Mouse (Mus musculus) CD4-positive naive resting alpha-beta T cell, adult 57 days (primary cell): ENCODE data around the gene Prm3. TPM values are rescaled to one million over a fixed set of nuclear protein-coding genes. Genes with fewer than 3 reads are reported as not detected.

Experiments used
- total RNA-seq: library from RNA; stranded (reverse); gene quantifications from one replicate; pipeline ENCODE4 v1.2.4, GENCODE M21; 2023

Gene Prm3
- not detected for total RNA-seq

DNA sequence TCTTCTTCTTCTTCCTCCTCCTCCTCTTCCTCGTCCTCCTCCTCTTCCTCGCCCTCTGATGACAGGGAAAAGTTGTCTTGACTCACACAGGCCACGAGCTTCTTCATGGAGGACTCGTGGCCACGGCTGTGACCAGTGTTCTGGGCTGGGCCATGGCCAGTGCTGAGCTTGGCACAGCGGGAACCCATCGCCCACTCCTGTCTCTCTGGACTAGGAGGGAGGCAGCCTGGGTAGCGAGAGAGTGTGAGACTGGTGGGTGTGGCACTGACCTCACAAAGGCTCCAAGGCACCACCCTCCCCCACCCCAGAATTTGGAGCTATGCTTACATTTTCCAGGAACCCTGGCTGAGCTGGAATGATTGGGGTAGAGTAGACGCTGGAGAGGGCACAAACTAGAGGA, at the start of gene Prm3:
Prm3 (minus strand) TSS at position 213 of the 400 bp plus-strand sequence.

DNA sequence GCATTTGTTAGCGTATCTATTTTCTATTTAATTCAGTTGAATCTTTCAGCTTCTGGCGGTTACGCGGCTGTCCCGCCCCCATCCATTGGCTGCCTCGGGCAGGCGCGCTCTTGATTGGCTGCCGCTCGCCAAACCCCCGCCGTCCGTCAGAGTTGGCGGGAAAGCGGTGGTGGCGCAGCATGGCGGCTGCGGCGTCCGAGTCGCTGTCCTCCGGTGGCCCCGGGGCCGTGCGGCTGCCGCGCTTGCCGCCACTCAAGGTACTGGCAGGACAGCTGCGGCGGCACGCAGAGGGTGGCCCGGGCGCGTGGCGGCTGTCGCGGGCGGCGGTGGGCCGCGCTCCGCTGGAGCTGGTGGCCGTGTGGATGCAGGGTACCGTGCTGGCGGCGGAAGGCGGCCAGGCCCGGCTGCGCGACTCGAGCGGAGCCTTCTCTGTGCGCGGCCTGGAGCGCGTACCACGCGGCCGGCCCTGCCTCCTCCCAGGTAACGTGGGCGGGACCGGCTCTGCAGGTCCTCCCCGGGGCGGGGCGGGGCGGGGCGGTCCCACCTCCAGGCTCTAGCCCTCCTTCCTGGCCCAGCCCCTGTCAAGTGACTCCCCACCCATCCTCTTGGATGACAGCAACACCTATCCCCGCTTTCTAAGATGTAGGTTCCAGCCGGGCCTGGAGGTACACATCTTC, 44.3 kb upstream of the Prm3 start, which contains the start of gene Rmi2:
Rmi2 (plus strand) TSS at position 149 of the 677 bp plus-strand sequence.

DNA sequence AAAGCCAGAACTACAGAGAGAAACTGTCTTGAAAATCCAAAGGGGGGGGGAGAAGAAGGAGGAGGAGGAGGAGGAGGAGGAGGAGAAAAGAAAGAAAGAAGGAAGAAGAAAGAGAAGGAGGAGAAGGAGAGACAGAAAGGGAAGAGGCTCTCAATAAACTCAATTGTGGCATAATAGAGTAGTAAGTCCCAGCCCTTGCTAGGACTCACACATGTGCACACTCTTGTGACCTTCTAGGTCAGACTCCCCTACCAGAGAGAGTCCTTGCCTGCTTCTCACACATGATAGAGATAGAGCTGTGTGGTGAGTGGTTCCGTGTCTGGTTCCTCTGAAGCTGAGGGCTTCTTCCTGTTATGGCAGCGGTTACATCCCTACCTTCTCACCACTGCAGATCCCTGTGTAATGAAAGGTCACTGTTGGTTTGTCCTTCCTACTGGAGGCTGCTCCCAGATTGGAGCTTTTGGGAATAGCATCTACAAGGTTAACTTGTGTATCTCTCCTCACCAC, 22.2 kb upstream of the Prm3 start, which contains the start of gene Gm11172:
Gm11172 (plus strand) TSS at position 51 of the 507 bp plus-strand sequence.

DNA sequence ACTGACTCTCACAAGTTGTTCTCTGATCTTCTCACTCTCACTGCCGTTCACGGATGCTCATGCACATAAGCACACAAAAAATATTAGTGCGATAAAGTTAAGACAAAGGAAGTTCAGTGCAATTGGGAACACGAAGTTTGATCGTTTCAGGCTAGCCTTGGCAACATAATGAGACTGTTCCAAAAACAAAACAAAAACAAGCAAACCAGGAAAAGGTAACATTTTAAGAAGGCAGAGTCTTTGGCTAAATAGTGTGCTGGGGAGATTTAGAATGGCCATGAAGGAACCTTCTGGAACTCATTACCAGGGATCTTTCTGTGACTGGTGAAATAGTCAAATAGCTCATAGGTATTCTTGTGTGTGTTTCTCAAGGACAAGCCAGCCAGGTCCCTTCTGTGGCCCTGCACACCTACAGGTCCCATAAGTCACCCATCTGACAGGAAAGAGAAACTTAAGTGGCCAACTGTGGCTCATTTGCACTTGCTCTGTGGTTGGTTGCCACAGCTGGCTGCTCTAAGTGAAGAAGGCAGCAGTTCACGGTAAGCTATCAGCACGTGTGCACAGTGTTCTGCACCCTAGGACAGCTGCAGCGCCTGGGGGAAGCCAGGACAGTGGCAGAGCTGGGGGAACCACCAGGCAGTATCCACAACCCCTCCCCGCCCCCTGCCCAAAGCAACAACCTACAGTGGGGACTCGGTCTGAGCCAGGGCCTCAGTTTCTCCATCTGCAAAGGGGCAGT, 15.2 kb upstream of the Prm3 start, which contains the start of gene Prm1:
Prm1 (minus strand) TSS at position 51 of the 739 bp plus-strand sequence.

DNA sequence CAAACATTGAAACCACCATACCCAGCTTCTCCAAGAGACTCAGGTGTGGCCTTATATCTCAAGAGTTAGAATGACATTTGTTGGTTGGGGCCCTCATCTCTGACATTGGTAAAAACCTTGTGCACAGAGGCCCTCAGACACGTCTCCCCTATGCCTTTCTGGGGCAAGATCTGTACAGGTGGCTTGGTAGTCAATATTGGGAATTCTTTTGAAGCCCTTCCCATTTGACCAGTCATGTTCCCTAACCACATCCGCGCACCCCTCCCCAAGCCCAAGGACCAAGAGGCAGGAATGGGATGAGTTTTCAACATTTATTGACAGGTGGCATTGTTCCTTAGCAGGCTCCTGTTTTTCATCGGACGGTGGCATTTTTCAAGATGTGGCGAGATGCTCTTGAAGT, 5.3 kb upstream of the Prm3 start, which contains the start of gene Prm2:
Prm2 (minus strand) TSS at position 101 of the 400 bp plus-strand sequence.

DNA sequence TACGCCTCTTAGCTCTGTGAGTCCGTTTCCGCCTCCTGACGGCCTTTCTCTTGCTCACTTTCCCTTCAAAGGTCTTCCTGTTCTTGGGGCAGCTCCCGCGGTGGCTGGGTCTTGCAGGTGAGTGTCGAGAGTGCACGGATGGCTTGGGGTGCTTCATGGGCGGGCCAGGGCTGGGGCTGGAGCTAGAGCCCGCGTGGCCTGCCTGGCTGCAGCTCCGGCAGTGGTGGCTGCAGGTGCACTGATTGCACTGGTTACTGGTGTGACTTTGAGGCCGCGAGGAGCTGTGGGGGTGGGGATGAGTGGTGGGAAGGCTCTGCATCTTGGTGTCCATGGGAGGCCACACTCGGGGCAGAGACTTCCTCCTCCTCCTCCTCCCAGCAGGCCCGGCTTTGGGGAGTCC, 2.4 kb downstream of the Prm3 start, which contains the start of gene Tnp2:
Tnp2 (minus strand) TSS at position 390 of the 400 bp plus-strand sequence.

DNA sequence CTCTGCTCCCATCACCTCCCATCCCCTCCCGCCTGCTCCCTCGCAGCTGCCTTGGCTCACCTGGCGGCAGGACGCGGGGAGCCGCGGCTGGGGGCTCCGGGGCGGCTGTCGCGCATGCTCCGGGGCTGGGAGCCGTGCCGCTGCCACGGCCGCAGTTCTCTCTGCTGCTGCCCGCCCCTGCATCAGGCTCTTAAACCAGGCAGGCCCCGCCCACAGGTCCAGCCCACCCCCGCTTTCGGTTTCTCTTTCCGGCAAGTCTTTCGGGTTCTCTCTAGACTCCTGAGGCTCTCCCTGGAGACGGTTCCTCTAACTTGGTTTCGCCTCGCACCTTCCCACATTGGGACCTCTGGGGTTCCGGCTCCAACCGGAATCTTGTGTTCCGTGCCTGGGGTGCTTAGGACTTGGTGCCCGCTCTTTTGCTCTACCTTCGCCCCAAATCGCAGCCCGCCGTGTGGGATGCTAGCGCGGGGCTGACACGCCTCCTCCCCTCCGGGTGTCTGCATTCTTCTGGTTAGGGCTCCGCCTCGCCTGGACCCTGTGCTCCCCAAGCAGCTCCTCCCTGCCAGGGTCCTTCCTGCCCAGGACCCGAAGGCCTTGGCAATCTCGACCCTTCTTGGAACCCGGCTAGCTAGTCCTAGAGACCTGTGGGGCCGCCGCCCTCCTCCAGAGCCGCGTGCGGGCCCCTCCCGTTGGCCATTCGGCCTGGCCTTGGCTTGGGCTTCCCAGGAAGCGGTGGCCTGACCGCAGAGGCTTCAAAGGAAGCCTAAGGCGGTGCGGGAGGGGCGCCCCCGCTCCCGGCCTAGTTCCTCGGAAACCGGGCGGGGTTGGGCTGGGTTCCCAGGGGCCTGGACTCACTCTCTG, 5.1 kb downstream of the Prm3 start, which contains the start of gene Socs1:
Socs1 (minus strand) TSS at position 166 of the 861 bp plus-strand sequence.

Other genes starting within 250 kb of the Prm3 start
- gene Dexi, start 247.9 kb downstream of the Prm3 start, total RNA-seq, result 17.9 TPM
- gene Clec16a, start 245.6 kb downstream of the Prm3 start, total RNA-seq, result 32.4 TPM
- 31.9 TPM for gene Socs1, start 5.4 kb downstream of the Prm3 start, total RNA-seq
- not detected for gene Tnp2, start 2.3 kb downstream of the Prm3 start, total RNA-seq
- not detected for gene Prm2, start 5.2 kb upstream of the Prm3 start, total RNA-seq
- not detected for gene Prm1, start 14.9 kb upstream of the Prm3 start, total RNA-seq
- not detected for gene Gm11172, start 22.0 kb upstream of the Prm3 start, total RNA-seq
- gene Rmi2, start 44.1 kb upstream of the Prm3 start, total RNA-seq, result 4.6 TPM